Mouse (Mus musculus) adrenal gland, adult 18-20 months (tissue): ENCODE data around the gene Rogdi. TPM values are rescaled to one million over a fixed set of nuclear protein-coding genes. Genes with fewer than 3 reads are reported as not detected.

ENCODE experiments used
- DNase-seq, 2 experiments: peaks; one replicate each; pipeline ENCODE4 v3.0.0; 2021 to 2022; ENCODE audit warnings: low spot score in 2 of 2
- long read RNA-seq, 2 experiments: library from polyadenylated mRNA; stranded (forward); transcript quantifications; one replicate each; pipeline ENCODE4 v2.0.0; 2021
- total RNA-seq, 2 experiments: library from RNA; stranded (reverse); gene quantifications; 1 replicate in 1 of 2; 2 replicates in 1 of 2; pipeline ENCODE4 v1.2.3; 2021

Gene Rogdi
- total RNA-seq, result 10 to 100 TPM; 20.7 to 28.3 TPM
- long read RNA-seq, experiment 1, transcript Rogdi-207 (11 exons, 1,355 nt), result major isoform, 8 of 12 reads
- long read RNA-seq, experiment 1, partial matches to known transcripts, result 0 of 12 reads
- long read RNA-seq, experiment 1, other reads (novel, unspliced or antisense), result 4 of 12 reads
- long read RNA-seq, experiment 2, transcript Rogdi-207 (11 exons, 1,355 nt), result major isoform, 11 of 19 reads
- long read RNA-seq, experiment 2, partial matches to known transcripts, result 1 of 19 reads
- long read RNA-seq, experiment 2, other reads (novel, unspliced or antisense), result 7 of 19 reads

DNA sequence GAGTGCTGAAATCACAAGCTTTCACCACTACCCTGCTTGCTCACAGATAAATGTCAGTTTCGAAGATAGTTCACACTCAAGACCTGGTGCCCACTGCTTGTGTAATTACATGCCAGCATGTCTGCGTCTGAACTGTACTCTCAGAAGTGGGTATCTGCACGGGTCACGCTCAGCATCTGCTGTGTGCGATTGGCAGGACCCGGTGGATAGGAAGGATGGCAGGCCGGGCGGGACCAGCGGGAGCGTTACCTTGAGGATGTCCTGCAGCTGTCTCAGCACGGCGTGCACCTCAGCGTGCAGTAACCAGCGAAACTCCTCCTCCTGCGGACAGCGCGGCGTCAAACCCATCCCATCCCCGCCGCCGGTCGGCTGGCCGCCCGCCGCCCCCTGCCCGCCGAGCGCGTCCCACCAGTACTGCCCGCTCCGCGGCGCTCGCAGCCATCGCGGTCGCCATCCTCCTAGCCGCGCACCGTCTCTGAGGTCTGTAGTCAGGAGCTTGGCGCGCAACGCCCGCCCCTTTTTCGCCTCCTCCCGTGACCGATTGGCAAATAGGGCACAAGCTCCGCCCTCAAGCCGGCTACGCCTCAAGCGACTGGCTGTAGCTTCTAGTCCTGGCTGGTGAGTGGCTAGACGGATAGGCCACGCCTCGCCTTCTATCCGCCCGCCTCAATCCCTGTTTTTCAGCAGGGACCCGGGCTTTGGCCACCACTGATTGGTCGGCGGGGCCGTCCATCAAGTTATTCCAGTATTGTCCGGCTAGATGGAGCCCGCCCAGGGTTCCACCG is at the start of gene Rogdi:
Gene Rogdi, minus strand, starts transcription at position 500 of the 785 bp plus-strand sequence.
- peak; percentile 87 to 93 for DNase-seq

DNA sequence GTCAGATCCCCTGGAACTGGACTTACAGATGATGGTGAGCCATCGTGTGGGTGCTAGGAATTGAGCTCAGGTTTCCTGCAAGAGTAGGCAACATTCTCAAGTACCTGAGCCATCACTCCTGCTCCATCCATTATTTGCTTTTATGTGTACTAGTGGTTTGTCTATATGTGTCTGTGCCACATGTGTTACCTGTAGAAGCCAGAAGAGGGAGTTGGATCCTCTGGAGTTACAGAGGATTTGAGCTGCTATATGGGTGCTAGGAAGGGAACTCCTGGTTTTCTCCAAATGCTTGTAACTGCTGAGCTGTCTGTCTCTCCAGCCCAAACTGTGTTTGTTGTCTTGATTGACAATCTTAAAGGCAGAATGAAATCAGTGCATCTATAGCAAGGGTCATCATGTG is 44.8 kb upstream of the Rogdi start:
- DNase-seq, result no peak

DNA sequence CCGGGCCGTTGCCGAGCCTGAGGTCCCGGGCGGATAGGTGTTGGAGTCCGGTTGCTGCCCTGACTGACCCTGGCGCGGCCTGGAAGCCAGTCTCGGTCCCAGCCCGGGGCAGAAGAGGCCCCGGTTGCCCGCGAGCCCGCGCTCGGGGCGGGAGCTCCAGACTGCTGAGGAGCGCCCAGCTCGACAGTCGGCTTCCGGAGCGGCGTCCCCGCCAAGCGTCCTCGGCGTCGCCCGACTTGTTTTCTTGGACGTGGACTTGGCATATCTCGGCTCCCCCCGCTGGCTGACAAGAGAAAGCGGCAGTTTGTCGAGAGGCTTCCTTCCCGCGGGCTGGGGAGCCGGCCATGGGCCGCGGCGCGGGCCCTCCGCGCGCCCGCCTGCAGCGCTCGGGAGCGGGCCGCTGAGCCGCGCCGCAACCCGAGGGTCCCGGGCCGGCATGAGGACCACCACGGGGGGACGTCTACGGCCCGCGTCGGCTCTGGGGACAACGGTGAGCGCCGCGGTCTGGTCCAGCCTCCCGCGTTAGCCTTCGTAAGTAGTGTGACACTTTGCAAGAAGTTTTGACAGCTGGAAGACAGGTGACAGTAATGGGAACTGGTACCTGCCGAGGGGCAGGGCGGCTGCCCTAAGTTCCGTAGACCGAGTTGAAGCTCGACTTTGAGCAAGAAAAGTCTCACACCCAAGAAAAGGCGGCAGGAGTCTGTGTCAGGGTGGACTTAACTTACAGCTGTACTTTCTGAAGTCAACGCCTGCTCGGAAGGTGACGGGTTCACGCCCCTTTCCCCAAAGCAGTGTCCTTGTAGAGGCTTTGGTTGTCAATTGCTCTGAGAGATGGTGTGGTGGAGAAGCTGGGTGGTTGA is 37.1 kb upstream of the Rogdi start:
- DNase-seq, result peak; percentile 74 to 76

DNA sequence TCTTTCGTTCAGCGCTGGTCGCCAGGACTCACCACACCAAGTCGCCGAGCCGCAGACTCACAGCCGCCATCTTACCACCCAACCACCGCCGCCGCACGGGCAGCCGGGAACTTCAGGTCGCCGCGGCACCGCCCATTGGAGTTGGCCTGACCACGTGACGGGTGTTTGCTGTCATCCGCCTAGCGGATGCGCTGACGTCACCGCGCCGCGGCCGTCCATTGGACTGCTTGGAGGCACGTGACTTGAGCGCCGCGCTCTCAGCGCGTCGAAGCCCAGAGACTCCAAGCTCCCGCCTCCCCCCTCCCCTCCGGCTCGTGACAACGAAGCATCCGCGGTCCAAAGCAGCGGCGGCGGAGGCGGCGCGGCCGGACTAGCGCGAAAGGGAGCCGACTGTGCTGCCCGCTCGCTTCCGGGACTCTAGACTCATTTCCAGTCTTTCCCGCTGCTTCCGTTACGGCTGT is 36.5 kb upstream of the Rogdi start, which contains the start of the genes Glyr1 and Ubn1:
Gene Glyr1, minus strand, starts transcription at position 90 of the 461 bp plus-strand sequence.
Gene Ubn1, plus strand, starts transcription at position 284 of the 461 bp plus-strand sequence.
- DNase-seq, result peak; percentile 96 to 97

DNA sequence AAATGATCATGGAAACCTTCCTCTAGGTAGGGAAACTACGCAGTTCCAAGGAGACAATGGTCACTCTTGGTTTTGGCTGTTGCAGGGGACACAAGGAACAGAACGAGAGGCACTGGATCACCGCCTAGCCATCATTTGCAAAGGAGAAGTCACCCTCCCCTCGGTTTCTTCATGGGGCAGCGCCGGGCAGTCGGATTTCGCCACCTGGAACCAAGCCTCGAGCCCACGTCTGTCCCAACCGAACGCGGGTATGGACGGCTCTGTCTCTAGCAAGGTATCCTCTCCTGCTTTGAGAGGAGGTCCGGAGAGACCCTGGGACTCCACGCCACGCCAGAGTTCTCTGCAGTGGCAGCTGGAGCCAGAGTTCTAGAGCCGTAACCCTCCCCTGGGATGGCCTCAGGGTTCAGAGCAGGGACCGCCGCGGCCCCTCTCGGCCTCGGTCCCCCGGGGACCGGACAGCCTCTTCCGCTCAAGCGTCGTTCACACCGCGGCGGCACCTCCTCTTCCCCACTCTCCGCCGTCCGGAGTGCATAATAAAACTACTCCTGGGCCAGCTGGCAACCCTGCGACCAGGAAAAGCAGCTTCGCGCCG is 35.9 kb upstream of the Rogdi start:
- no peak for DNase-seq

DNA sequence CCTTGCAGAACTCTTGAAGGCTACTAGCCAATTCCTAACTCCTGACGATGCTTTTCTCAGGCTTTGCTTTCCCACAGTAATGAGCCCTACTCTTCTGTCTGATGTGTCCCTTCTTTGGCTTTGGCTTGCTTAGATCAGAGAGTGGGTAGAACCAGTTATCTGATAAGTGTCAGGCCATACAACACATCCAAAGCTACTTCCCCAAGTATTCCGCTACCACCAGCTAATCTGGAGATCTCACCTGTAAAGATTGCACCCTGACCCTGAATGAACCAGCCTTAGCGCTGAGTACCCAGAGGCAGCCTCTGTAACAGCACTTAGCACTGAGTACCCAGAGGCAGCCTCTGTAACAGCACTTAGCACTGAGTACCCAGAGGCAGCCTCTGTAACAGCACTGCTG is 32.0 kb upstream of the Rogdi start:
- no peak for DNase-seq

DNA sequence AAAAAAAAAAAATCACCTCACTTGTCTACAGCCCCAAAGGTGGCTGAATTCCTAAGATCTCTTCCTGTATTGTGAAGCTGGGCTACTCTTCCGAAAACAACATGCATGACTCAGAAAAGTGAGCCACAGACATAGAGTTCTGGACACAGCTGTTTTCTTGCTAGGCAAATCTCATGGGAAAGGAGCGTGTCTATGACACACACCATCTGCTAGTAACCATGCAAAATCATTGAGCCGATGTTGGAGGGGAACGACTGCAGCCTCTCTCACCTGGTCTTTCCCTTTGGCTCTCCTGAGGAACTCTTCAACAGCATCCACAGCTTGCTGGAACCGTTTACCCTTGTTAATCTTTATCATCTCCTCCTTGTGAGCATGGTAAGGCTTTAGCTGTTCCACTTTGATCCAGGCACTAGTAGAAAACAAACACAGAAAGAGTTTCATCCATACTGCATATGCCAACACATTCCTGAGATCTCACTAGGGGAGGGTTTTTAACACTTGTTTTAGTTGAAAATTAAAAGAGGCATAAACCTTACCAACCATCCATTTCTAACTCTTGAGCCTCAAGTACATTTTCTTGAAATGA is 23.4 kb upstream of the Rogdi start:
- no peak for DNase-seq

DNA sequence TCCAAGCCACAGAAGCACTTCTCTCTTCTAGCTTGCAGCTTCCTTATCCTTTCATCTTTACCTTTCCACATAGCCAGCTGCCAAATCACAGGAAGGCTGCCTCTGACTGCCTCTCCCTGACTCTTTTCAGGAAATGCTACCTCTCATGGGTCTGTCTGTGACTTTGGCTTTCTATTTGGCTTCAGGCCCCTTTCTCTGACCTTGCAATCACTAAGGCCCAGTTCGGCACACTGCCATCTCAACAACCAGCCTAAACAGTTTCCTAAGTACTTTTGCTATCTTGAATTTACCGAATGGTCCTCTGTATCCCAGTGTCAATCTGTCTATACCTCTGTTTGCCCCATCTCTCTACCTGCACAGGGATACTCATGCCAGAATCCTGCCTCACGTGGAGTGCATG is 22.2 kb upstream of the Rogdi start:
- no peak for DNase-seq

DNA sequence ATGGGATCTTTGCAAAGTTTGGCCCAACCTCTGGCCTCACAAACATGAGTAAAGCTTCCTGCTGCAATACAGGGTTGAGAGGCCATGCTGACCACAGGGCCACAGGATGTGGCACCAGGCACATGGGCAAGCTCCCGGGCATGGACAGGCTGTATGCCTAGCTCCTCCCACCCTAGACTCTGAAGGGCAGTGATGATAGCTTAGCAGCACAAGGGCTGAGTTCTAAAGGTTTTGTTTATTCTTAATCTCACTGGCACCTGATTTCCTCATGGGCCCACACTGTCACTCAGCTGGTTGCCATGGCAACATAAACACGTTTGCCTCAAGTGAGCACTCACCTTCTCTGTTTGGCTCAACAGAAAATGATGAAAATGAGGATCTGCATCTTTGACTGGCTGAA is 16.5 kb upstream of the Rogdi start:
- DNase-seq, result no peak

DNA sequence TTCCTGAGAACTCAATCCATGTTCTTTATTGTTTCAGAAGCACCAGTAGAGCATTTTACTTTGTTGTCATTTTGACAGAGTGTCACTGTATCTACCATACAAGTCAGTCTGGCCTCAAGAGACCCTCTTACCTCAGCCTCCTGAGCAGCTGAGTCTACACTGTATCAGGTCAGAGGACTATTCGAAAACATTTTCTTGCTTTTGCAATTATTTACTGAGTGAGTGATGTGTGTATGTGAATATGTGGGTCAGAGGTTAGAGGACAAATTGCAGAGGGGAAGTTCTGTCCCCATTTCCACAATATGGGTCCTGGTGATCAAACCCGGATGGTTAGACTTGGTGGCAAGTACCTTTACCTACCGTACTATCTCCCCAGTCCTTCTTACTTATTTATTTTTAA is 10.7 kb upstream of the Rogdi start:
- DNase-seq, result no peak

DNA sequence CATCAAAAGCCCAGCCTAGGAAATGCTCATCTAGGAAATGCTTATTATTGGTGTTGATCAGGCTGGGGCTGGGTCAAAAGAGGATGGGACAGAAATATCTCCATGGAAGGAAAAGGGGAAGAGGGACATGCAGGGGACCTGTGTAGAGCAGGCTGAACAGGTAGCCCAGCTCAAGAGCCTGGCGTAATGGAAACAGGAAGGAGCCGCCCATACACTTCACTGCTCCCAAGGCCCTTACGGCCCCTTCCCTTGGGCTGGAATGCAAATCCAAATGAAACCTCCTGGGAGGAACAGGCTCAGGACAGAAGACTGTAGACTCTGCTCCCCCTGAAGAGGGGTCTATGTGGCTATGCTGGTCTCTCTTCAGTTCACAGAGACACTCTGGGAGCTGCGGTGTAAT is 1.2 kb upstream of the Rogdi start:
- DNase-seq, result no peak

DNA sequence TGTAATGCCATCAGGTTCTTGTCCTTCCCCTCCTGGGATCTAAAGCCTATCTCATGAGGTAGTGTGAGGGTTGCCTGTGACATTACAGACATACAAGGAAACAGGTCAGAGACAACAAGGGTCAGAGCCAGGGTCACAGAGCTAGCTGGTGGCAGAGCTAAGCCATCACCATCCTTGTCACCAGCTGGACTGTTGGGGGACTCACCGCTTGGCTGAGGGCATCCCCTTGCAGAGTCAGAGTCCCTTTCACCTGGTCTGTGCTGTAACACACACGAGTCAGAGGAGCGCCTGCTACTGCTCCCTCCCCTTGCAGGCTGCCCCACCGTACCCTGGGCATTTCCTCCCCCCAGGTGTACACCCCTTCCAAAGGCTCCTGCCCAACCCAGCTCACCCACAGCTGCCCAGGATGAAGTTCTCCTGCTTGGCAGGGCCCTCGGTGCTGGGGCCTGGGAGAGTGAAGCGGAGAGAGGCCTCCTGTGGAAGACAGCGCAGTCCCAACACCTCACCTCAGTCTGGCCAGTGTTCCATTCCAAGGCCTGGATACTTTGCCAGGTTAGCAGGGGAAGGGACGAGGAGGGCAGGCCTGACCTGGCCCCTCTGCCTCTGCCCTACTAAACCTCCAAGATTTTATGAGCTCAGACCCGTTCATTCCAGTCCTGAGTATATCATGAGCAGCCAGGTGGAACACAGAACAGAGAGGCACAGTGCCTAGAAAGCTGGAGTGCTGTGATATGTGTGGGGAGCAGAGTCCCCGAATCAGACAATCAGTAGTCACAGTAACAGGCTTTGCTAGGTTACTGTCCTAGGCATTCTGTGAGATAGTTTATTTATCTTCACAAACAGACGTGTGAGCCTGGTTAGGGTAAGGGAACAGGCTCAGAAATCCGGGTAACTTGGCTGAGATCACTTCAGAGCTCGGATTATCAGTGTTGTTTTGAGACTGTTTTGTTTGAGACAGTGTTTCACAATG is 1.0 kb downstream of the Rogdi start:
- no peak for DNase-seq

DNA sequence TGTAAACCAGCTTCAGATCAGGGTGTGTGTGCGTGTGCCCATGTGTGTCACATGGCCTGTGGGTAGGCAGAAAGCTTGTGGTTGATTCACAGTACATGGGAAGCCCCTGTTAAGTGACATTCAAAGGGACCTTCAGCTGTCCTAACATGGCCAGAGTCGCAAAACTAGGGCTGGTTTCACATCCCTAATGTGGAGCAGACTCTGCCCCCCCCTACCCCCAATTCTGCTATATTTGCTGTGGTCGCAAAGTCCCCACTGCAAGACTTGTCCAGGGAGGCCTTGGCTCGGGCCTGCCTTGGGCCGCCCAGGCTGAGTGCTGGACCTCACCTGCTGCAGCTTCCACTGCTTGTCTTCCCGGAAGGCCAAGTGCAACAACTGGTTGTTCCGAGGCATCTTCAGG is 2.1 kb downstream of the Rogdi start:
- no peak for DNase-seq

DNA sequence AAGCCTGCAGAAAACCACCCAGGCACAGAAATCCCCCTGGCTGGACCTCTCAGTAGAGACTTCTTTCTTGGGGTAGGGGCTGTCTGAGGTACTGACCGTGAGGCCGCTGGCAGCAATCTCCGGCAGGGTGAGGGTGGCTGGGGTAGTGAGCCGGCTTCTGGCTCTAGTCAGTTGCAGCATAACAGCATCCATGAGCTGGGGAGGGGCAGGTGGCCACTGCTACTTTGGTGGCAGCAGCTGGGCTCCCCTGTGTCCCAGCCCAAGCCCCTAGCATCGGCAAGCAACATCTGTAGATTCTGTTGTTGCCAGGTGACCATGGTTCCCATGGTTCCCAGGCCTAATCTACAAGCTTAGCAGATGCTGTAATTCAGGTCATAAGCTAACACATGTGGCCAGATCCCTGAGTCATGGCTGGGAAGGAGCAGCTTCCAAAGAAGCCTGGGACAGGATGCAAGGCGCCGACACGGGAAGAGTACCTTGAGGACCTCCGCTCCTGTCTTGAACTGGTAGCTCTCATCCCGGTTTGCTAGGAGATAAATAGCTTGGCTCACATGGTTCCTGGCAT is 2.9 kb downstream of the Rogdi start:
- DNase-seq, result no peak

DNA sequence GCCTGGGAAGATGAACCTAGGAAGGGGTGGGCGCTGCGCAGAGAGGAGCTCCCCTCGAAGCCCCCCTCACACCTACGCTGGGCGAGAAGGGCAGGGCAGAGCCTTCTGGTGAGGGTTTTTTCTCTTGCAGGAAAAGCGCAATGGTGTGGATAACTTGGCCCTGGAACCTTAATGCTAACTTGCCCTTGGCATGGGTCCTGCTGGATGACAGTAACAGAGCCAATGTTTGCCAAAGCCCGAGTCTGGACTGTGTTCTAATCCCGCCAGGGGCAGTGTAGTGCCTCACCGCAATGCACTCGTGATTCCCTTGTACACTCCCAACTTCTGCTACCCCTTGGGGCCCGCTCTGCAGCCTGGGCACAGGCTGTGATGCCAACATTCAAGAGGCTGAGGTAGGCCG is 5.3 kb downstream of the Rogdi start:
- no peak for DNase-seq

DNA sequence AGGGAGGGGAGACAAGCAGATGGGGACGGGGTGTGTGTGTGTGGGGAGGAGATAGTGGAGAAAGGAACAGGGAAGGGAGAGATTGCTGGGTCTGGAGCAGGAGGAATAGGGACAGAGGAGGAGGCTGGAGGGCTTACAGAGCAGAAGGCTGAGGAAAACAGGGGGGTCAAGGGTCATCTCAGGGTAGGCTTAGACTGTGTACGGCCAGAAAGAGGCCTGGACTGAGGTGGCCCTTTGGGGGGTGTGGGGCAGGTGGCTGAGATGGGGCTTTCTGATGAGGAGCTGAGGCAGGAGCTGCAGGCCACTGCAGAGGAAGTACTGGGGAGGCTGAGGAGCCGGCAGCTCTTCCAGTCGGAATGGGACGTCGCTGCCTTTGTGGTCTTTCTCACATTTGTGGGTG is 5.9 kb downstream of the Rogdi start:
- no peak for DNase-seq

DNA sequence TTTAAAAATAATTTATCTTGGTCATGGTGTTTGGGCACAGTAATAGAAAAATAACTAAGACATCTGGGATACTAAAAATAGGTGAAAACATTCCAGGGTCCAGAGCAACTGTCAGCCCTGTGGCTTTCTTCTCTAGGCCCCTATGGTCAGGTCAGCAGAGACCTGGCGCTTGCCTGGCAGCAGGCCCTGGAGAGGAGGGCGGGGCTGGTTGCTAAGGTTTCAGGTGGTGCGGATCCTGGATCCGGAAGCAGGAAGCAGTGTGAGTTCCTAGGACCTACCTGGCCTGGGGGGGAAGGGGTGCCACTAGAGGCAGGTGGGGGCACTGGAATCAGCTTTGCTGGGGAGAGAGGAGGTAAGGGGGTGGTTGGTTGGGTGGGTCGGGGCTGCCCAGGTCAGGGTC is 6.3 kb downstream of the Rogdi start, which contains the start of gene Smim22:
Gene Smim22, plus strand, starts transcription at position 222 of the 400 bp plus-strand sequence.
- no peak for DNase-seq

DNA sequence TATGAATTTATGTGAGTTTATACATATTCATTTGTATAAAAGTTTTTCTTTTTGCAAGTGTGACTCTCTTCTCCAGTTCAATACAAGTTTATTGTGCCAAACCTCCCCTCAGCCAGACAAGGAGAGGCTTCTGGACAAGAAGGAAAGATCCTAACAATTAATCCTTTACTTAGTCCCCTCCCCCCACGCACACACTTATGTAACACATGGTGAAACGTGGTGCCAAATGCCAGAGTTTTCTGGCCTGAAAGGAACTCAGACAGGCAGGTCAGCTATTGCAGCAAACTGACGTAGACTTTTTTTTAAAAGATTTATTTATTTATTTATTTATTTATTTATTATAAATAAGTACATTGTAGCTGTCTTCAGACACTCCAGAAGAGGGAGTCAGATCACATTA is 12.7 kb downstream of the Rogdi start:
- DNase-seq, result no peak

DNA sequence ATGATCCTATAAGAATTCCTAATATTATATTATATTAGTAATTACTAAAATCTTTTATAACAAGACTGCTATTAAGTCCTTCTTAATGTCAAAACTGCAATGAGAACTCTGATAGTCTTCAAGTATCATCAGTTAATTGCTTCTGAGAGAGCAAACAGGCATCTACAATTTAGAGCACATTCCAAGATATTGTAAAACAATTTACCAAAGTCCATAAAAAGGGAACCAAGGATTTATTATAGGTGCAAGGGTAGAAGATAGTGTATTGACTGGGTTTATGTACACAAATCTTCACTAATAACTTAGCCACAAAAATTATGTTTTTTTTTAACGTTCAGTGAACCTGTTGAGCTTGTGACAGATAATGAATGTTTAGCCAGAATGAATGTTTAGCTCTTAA is 14.4 kb downstream of the Rogdi start:
- DNase-seq, result no peak
